Mouse (Mus musculus) forebrain, embryonic 13.5 days (tissue): ENCODE results near the gene Chmp2a. TPM values are rescaled to one million over a fixed set of nuclear protein-coding genes. Genes with fewer than 3 reads are reported as not detected.
A peak's percentile ranks its signal among the peaks of the same experiment; 100 is the strongest.

ENCODE experiments used
- ATAC-seq: fragments of 200-750 bp; cut with Nextera tagmentation; 2 replicates; pipeline ENCODE4 v1.8.0; 2017
- H3K27ac ChIP-seq: fragments of 300-500 bp; sonication (generic); 2 replicates; pipeline ENCODE4 v1.5.1; 2015; ENCODE audit warnings: inconsistent platforms, mild to moderate bottlenecking, moderate library complexity
- H3K27me3 ChIP-seq: fragments of 300-500 bp; sonication (generic); 2 replicates; pipeline ENCODE4 v1.6.1; 2015; ENCODE audit warnings: mild to moderate bottlenecking, inconsistent platforms
- H3K36me3 ChIP-seq: fragments of 300-500 bp; sonication (generic); 2 replicates; pipeline ENCODE4 v1.6.1; 2015; ENCODE audit warnings: mild to moderate bottlenecking, inconsistent platforms; ENCODE audit not compliant: poor library complexity, severe bottlenecking
- H3K4me1 ChIP-seq: fragments of 300-500 bp; sonication (generic); 2 replicates; pipeline ENCODE4 v1.6.1; 2015; ENCODE audit warnings: inconsistent platforms
- H3K4me2 ChIP-seq: fragments of 300-500 bp; sonication (generic); 2 replicates; pipeline ENCODE4 v1.6.1; 2015; ENCODE audit warnings: inconsistent platforms, mild to moderate bottlenecking, moderate library complexity
- H3K4me3 ChIP-seq: fragments of 300-500 bp; sonication (generic); 2 replicates; pipeline ENCODE4 v1.5.1; 2015; ENCODE audit warnings: mild to moderate bottlenecking, inconsistent platforms
- H3K9ac ChIP-seq: fragments of 300-500 bp; sonication (generic); 2 replicates; pipeline ENCODE4 v1.6.1; 2015; ENCODE audit warnings: mild to moderate bottlenecking, inconsistent platforms
- H3K9me3 ChIP-seq: fragments of 300-500 bp; sonication (generic); replicated peaks from 2 replicates; pipeline ENCODE4 v1.6.1; 2016; ENCODE audit warnings: inconsistent platforms
- WGBS: fragments of 180-500 bp; shearing (Covaris S2); methylation state at CpG from one replicate; pipeline ENCODE4 v1.1.7; 2015; 5-methylcytosine and 5-hydroxymethylcytosine counted together
- polyA plus RNA-seq: library from polyadenylated mRNA; unstranded; fragments of >200 nt; fragmentation: Nextera tagmentation; extraction: Ambion mirVana; gene quantifications from 2 replicates; pipeline ENCODE4 v1.2.1, GENCODE M21; 2015

Chmp2a gene
- polyA plus RNA-seq, 1 experiment from 2014 or later, result 168 TPM

DNA sequence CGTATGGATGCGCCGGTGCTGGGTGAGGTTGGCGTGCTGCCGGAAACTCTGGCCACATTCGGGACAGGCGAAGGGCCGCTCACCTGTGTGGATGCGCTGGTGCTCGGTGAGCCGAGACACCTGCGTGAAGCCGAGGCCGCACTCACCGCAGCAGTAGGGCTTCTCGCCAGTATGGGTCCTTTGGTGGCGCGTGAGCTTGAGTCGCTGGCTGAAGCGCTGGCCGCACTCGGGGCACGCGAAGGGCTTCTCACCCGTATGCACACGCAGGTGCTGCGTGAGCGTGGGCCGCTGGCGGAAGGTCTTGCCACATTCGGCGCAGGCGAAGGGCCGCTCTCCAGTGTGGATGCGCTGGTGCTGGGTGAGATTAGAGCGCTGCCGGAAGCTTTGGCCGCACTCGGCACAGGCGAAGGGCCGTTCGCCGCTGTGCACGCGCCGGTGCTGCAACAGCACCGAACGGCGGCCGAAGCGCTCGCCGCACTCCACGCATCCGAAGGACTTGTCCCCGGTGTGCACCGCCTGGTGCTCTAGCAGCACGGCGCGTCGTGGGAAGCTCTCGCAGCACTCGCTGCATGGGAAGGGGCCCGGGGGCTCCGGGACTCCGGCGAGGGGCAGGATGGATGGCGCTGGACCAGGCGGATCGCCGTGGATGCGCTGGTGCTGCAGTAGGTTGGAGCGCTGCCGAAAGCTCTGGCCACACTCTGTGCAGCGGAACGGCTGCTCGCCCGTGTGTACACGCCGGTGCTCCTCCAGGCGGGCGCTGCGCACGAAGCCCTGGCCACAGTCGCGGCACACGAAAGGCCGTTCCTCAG lies 9.0 kb upstream of the Chmp2a start:
- H3K4me3 ChIP-seq, result peak overlapping the region; percentile 48
- H3K9ac ChIP-seq, result peak overlapping the region; percentile 78
- WGBS, result 4% methylated on average over 82 of the region's 88 CpGs
- peaks cover 23% of the 10 kb centered on the region for H3K4me1 ChIP-seq
- H3K27ac ChIP-seq, result no peak overlapping the region
- peaks cover 49% of the 10 kb centered on the region for H3K27me3 ChIP-seq
- H3K9me3 ChIP-seq, result no peaks in the 10 kb centered on the region
- H3K4me2 ChIP-seq, result peak overlapping the region; percentile 92
- H3K36me3 ChIP-seq, result no peaks in the 10 kb centered on the region
- ATAC-seq, result peak; percentile 52

GRCm38 (mm10) chr7:13043120-13043444 lies 8.5 kb upstream of the Chmp2a start:
- no peaks in the 10 kb centered on the region for H3K36me3 ChIP-seq
- peaks cover 49% of the 10 kb centered on the region for H3K27me3 ChIP-seq
- H3K27ac ChIP-seq, result no peak overlapping the region
- no peak for ATAC-seq
- peak overlapping the region; percentile 78 for H3K9ac ChIP-seq
- H3K9me3 ChIP-seq, result no peaks in the 10 kb centered on the region
- peaks cover 25% of the 10 kb centered on the region for H3K4me1 ChIP-seq
- peak overlapping the region; percentile 92 for H3K4me2 ChIP-seq
- WGBS, result 42% methylated on average over 16 of the region's 16 CpGs
- peak overlapping the region; percentile 48 for H3K4me3 ChIP-seq

GRCm38 (mm10) chr7:13042511-13042910 lies 7.9 kb upstream of the Chmp2a start:
- Histone ChIP-seq H3K4me2 (no peak overlapping the region), H3K4me3 (no peak overlapping the region), H3K9ac (no peak overlapping the region), H3K4me1 (peaks cover 25% of the 10 kb centered on the region), H3K27me3 (peaks cover 49% of the 10 kb centered on the region), H3K27ac (no peak overlapping the region), H3K9me3 (no peaks in the 10 kb centered on the region), H3K36me3 (no peaks in the 10 kb centered on the region)
- 73% methylated on average over 6 of the region's 6 CpGs for WGBS
- no peak for ATAC-seq

DNA sequence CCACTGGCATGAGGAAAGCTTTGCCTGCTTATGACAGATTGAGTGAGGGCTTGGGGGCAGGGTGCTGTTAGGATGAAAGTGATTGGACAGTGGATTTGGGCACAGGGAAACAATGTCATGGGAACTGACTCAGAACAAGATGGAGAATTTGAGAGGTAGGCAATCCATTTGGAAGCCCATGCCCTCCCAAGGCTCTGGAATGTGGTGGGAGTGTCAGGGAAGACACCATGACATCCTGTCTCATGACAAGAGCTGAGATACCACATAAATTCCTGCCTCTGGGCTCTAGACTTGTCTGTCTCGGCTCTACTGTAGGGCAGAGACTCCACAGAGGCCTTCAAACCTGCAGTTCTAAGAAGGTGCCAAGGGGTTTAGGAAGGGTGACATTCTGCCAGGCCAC lies 6.6 kb upstream of the Chmp2a start:
- Histone ChIP-seq H3K9ac (no peak overlapping the region), H3K4me2 (no peak overlapping the region), H3K27ac (no peak overlapping the region), H3K4me3 (no peak overlapping the region), H3K4me1 (peaks cover 34% of the 10 kb centered on the region), H3K9me3 (no peaks in the 10 kb centered on the region), H3K36me3 (peaks cover 3% of the 10 kb centered on the region), H3K27me3 (peaks cover 49% of the 10 kb centered on the region)
- no peak for ATAC-seq
- 78% methylated on average over 1 of the region's 1 CpGs for WGBS

- Histone ChIP-seq H3K27ac (no peak overlapping the region), H3K27me3 (peaks cover 33% of the 10 kb centered on the region), H3K4me3 (peak overlapping the region; percentile 72), H3K36me3 (peaks cover 20% of the 10 kb centered on the region), H3K9me3 (no peaks in the 10 kb centered on the region), H3K9ac (peak overlapping the region; percentile 93), H3K4me1 (peaks cover 44% of the 10 kb centered on the region), H3K4me2 (peak overlapping the region; percentile 91)
- WGBS, result 86% methylated on average over 1 of the region's 1 CpGs
- no peak for ATAC-seq
These were observed 4.6 kb upstream of the Chmp2a start for GRCm38 (mm10) chr7:13039181-13039580.

DNA sequence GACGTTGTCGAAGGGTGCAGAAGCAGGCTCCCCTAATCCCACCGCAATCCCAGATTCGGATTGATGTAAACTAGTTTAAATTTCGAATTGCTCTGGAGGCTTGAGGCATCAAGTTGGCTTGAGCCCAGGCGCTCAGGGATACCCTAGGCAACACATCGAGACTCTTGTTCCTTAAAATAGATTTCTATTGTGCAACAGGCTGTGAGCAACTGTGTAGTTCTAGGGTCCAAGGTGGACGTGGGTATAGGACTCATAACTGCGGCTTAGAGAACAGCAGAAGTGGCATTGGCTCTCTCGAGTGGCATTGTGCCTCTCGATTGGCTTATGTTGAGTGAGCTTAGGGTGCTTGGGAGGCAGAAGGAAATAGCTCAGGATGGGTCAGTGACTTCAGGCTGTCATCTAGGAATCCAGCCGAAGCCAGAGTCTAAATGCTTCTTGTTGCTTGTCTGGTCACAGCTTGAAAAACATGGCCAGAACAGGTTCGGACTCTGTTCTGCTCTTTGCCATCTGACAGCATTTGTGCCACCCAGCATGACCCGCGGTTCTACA lies 4.1 kb upstream of the Chmp2a start:
- Histone ChIP-seq H3K36me3 (peaks cover 20% of the 10 kb centered on the region), H3K4me2 (peak overlapping the region; percentile 91), H3K9me3 (no peaks in the 10 kb centered on the region), H3K4me3 (peak overlapping the region; percentile 72), H3K4me1 (peaks cover 44% of the 10 kb centered on the region), H3K27ac (peak overlapping the region; percentile 100), H3K27me3 (peaks cover 28% of the 10 kb centered on the region), H3K9ac (peak overlapping the region; percentile 93)
- WGBS, result 21% methylated on average over 15 of the region's 15 CpGs
- ATAC-seq, result no peak

DNA sequence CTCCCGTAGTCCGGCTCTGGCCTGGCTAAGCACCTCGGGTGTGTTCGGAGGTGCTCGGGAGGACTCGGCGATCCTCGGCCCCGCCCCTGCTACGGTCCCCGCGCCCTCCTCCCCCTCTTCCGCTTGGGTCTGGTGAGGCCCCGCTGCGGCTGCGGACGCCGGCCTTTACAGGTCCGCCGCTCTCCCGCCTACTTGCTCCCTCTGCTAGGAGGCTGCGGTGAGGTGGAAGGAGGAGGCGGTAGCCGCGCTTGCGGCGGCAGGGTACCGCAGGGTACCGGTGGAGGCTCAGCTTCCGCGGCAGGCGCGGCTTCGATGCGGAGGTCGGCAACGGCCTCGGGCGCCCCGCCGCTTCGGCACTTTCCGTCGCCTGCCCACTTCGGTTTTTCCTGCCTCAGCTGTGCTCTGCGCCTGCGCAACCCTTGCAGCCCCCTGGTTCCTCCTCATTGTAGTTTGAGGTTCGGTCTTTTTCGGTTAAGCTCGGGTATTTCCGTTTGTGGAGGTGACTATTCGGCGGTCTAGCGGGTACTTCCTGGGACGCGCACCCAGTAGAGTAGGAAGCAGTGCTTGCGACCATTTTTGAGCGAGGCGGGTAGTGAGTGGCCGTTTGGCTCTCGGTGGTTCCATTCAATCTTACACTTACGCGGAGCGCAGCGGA lies 3.4 kb upstream of the Chmp2a start, which contains the start of gene Ube2m:
Ube2m (minus strand) TSS at position 375 of the 655 bp plus-strand sequence.
- Histone ChIP-seq H3K4me2 (peak within 1 kb of the TSS; percentile 91), H3K27me3 (peaks cover 21% of the 10 kb centered on the region), H3K4me3 (peak within 1 kb of the TSS; percentile 72), H3K4me1 (peaks cover 45% of the 10 kb centered on the region), H3K9me3 (no peaks in the 10 kb centered on the region), H3K36me3 (peaks cover 24% of the 10 kb centered on the region), H3K27ac (peak within 1 kb of the TSS; percentile 100), H3K9ac (peak within 1 kb of the TSS; percentile 93)
- under 1% methylated on average over 52 of the region's 65 CpGs for WGBS
- peak; percentile 91 for ATAC-seq

DNA sequence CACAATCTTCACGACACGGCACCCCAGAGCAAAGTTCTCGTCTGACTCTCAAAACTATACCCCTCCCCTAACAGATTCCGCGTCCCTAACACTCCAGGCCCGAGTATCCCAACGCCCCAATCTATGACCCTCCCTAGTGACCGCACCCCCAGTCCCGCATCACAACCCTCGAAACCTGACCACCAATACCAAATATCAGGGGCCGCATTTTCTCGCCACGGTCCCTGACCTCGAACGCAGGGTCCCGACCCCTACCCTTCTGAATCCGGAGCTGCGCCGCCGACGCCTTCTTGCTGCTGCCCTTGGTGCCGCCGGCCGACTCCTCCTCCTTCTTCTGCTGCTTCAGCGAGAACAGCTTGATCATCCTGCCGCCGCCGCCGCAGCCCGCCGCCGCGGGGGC lies 2.8 kb upstream of the Chmp2a start:
- Histone ChIP-seq H3K4me3 (peak overlapping the region; percentile 72), H3K9ac (peak overlapping the region; percentile 93), H3K27ac (peak overlapping the region; percentile 100), H3K9me3 (no peaks in the 10 kb centered on the region), H3K4me2 (peak overlapping the region; percentile 91), H3K4me1 (peaks cover 50% of the 10 kb centered on the region), H3K27me3 (peaks cover 15% of the 10 kb centered on the region), H3K36me3 (peaks cover 31% of the 10 kb centered on the region)
- under 1% methylated on average over 25 of the region's 33 CpGs for WGBS
- peak; percentile 2 for ATAC-seq

DNA sequence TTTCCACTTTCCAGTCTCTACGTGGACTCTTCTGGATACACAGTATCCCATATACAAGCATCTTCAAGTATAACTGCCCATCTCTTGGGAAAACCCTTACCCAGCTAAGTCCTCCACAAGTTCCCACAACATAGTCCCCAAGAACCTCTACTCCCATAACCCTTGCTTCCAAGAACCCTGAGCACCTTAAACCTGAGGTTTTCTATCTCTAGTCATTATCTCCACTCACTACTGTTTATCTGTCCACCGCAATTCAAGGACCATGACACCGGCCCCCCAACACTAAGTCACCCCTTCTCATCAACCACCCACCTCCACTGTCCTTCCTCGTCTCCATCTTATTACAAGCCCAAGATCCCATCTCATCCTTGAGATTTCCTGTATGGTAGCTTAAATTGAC lies 2.2 kb upstream of the Chmp2a start:
- H3K9me3 ChIP-seq, result no peaks in the 10 kb centered on the region
- peaks cover 36% of the 10 kb centered on the region for H3K36me3 ChIP-seq
- peaks cover 9% of the 10 kb centered on the region for H3K27me3 ChIP-seq
- peak overlapping the region; percentile 93 for H3K9ac ChIP-seq
- peak overlapping the region; percentile 72 for H3K4me3 ChIP-seq
- WGBS, result 50% methylated on average over 4 of the region's 4 CpGs
- peaks cover 50% of the 10 kb centered on the region for H3K4me1 ChIP-seq
- ATAC-seq, result no peak
- peak overlapping the region; percentile 100; the same call in 1 of the 2 replicates for H3K27ac ChIP-seq
- peak overlapping the region; percentile 91 for H3K4me2 ChIP-seq

DNA sequence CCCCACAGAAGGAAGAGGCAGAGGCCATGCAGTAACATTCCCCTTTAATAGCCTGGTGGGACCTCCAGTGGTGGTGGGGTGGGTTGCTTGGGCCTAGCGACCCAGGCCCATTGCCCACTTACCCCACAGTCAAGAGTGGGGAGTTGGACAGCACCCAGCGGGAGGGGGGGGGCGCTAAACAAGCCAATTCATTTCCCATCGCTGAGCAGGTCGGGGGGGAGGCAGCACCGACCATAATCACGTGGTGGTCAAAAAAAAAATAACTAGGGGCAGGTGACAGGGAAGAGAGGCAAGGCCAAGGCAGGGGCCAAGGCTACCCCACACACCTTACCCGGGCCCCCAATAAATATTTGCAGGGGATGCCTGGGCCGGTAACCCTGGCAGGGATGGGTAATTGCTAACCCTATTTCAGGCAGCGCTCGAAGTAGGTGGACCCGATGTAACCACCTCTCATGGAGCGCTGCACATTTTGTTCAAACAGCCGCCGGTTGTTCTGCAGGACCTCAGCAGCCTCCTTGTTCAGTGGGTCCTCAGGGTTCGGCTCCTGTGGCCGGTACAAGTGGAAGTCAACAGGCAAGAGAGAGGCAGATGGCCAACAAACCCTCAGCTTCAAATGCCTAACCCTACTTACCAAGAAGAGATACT lies 726 bp upstream of the Chmp2a start:
- peaks cover 51% of the 10 kb centered on the region for H3K36me3 ChIP-seq
- H3K4me3 ChIP-seq, result peak overlapping the region; percentile 60
- peak overlapping the region; percentile 76 for H3K4me2 ChIP-seq
- no peaks in the 10 kb centered on the region for H3K27me3 ChIP-seq
- WGBS, result 89% methylated on average over 17 of the region's 17 CpGs
- peak overlapping the region; percentile 90 for H3K27ac ChIP-seq
- H3K9me3 ChIP-seq, result no peaks in the 10 kb centered on the region
- peak overlapping the region; percentile 51; the same call in 1 of the 2 replicates for H3K9ac ChIP-seq
- no peak; the same call in 1 of the 2 replicates for ATAC-seq
- peaks cover 50% of the 10 kb centered on the region for H3K4me1 ChIP-seq

GRCm38 (mm10) chr7:13033451-13034147 lies 1.0 kb downstream of the Chmp2a start:
- Histone ChIP-seq H3K4me3 (peak overlapping the region; percentile 60), H3K4me1 (peaks cover 41% of the 10 kb centered on the region), H3K27me3 (no peaks in the 10 kb centered on the region), H3K36me3 (peaks cover 68% of the 10 kb centered on the region), H3K9ac (peak overlapping the region; percentile 83), H3K4me2 (peak overlapping the region; percentile 76), H3K27ac (peak overlapping the region; percentile 90), H3K9me3 (no peaks in the 10 kb centered on the region)
- 46% methylated on average over 13 of the region's 13 CpGs for WGBS
- ATAC-seq, result no peak
